Mouse (Mus musculus) heart, embryonic 16.5 days (tissue): Measurements from ENCODE around the gene Zfp281. TPM values are rescaled to one million over a fixed set of nuclear protein-coding genes. Genes with fewer than 3 reads are reported as not detected.

ENCODE experiments used
- ATAC-seq: fragments of 200-750 bp; cut with Nextera tagmentation; replicated peaks from 2 replicates; pipeline ENCODE4 v1.8.0; 2017; ENCODE audit warnings: moderate number of reproducible peaks; ENCODE audit not compliant: insufficient read depth, low FRiP score; ENCODE audit errors: extremely low read depth
- H3K27ac ChIP-seq: fragments of 300-500 bp; sonication (generic); 2 replicates; pipeline ENCODE4 v1.5.1; 2014; ENCODE audit warnings: mild to moderate bottlenecking, low read length, control low read depth, moderate library complexity
- H3K27me3 ChIP-seq: fragments of 300-500 bp; sonication (generic); 2 replicates; pipeline ENCODE4 v1.6.1; 2014; ENCODE audit warnings: low read length, mixed read lengths; ENCODE audit not compliant: control insufficient read depth, insufficient read depth
- H3K36me3 ChIP-seq: fragments of 300-500 bp; sonication (generic); 2 replicates; pipeline ENCODE4 v1.6.1; 2014; ENCODE audit not compliant: control insufficient read depth, insufficient read depth
- H3K4me1 ChIP-seq: fragments of 300-500 bp; sonication (generic); 2 replicates; pipeline ENCODE4 v1.6.1; 2014; ENCODE audit warnings: low read length, mixed read lengths; ENCODE audit not compliant: control insufficient read depth, insufficient read depth
- H3K4me2 ChIP-seq: fragments of 300-500 bp; sonication (generic); 2 replicates; pipeline ENCODE4 v1.6.1; 2014; ENCODE audit warnings: low read depth, mild to moderate bottlenecking, control low read depth, low read length
- H3K4me3 ChIP-seq: fragments of 300-500 bp; sonication (generic); 2 replicates; pipeline ENCODE4 v1.5.1; 2014; ENCODE audit warnings: mild to moderate bottlenecking, control low read depth, low read length
- H3K9ac ChIP-seq: fragments of 300-500 bp; sonication (generic); 2 replicates; pipeline ENCODE4 v1.6.1; 2014; ENCODE audit warnings: low read length, control low read depth
- H3K9me3 ChIP-seq: fragments of 300-500 bp; sonication (generic); replicated peaks from 2 replicates; pipeline ENCODE4 v1.6.1; 2016; ENCODE audit warnings: low read length; ENCODE audit not compliant: control insufficient read depth
- WGBS: fragments of 180-500 bp; shearing (Covaris S2); extraction: QIAGEN DNeasy Blood & Tissue Kit; methylation state at CpG from one replicate; pipeline ENCODE4 v1.1.7; 2014; 5-methylcytosine and 5-hydroxymethylcytosine counted together
- polyA plus RNA-seq: library from polyadenylated mRNA; unstranded; fragments of >200 nt; fragmentation: Nextera tagmentation; extraction: Ambion mirVana; gene quantifications from 2 replicates; pipeline ENCODE4 v1.2.1, GENCODE M21; 2015

Zfp281 gene
- polyA plus RNA-seq, 1 experiment from 2014 or later = 12.1 TPM

DNA sequence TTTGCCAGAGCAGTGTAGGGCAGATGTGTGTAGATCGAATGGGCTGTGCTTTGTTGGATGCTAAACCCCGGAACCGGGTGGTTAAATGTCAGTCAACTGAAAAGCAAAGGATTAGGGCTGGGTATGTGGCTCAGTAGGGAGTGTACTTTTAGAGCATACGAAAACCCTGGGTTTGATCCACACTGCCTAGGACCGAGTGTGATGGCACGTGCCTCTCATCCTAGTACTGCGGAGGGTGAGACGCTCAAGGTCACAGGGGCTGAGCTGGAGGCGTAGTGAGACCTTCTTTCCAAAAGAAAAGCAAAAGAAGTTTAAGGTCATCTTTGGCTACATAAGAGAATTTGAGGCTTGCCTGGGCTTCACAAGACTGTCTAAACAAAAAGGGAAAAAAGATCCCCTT, 34.6 kb downstream of the Zfp281 start:
- Histone ChIP-seq H3K4me3 (no peak overlapping the region), H3K27ac (no peak overlapping the region), H3K4me1 (no peaks in the 10 kb centered on the region), H3K9ac (no peak overlapping the region), H3K27me3 (no peaks in the 10 kb centered on the region), H3K36me3 (no peaks in the 10 kb centered on the region), H3K9me3 (no peaks in the 10 kb centered on the region), H3K4me2 (no peak overlapping the region)
- 88% methylated on average over 9 of the region's 9 CpGs for WGBS
- no peak for ATAC-seq

DNA sequence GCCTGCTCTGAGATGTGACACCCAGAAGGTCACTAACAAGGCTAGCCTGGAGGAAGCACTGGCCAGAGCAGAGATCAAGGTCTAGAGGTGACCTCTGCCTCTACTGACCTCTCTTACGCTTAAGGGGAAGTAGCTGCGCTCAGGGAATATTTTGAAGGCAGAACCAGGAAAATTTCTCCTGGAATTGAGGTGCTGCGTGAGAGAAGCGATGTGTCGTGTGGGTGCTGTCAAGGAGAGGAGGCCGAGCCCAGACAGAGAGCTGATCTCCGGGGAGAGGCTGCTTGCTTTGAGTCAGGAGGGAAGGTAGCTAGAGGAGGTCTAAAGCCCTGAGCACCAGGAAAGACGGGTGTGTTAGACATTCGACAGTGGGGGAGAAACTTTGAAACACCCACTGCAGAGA, 35.2 kb downstream of the Zfp281 start:
- H3K4me2 ChIP-seq = no peak overlapping the region
- no peaks in the 10 kb centered on the region for H3K9me3 ChIP-seq
- 0 out of 2 replicates have a peak, but pooled peaks cover 2% of the 10 kb centered on the region for H3K4me1 ChIP-seq
- H3K36me3 ChIP-seq = no peaks in the 10 kb centered on the region
- ATAC-seq = no peak
- H3K4me3 ChIP-seq = no peak overlapping the region
- H3K27ac ChIP-seq = no peak overlapping the region
- H3K9ac ChIP-seq = no peak overlapping the region
- WGBS = 68% methylated on average over 9 of the region's 9 CpGs
- H3K27me3 ChIP-seq = no peaks in the 10 kb centered on the region

DNA sequence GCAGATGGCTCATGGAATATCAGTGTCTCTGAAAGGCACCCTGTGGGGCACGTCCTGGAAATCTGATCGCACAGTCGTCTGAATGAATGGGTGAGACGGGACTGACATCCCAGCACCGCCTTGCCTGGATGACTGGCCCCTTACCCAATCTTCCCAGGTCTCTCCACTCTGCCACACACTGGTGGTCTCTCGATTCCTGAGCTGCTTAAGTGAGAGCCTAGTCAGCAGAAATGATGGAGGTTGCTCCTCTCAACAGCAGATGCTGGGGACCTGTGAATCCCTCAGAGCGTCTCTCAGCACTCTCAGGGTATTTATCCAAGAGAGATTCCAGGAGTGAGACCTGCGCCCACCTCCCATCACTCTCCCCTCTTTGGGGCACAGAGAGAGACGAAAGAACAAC, 36.8 kb downstream of the Zfp281 start:
- 50% methylated on average over 9 of the region's 9 CpGs for WGBS
- ATAC-seq = no peak
- Histone ChIP-seq H3K36me3 (no peaks in the 10 kb centered on the region), H3K4me3 (no peak overlapping the region), H3K4me2 (no peak overlapping the region), H3K27ac (no peak overlapping the region), H3K4me1 (0 out of 2 replicates have a peak, but pooled peaks cover 2% of the 10 kb centered on the region), H3K9ac (no peak overlapping the region), H3K27me3 (no peaks in the 10 kb centered on the region), H3K9me3 (no peaks in the 10 kb centered on the region)

DNA sequence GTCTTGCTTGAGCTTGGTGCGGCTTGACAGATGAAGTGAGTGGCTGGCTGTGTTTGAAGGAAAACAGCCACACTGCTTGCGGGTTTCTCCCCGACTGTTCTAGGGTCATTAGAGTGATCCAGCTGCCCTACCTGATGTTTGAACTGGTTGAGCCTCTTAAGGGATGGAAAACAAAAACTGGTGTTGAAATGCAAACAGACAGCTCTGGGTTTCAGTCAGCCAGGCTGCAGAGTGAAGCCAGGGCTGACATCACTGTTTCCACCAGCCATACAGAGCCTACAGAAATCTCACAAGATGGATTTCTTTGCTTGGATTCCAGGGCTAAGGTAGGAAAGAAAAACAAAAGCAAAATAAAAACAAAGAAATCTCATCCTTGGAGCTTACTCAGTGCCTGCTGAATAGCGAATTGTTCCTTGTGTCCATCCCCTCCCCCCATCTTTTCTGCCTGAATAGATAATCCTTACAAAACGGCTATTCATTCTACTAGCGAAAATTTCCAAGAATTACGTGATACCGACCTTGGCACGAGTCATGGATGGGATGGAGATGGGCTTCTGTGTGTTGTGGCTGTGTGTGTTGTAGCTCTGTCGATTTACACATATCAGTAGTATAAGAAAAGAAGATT, 37.4 kb downstream of the Zfp281 start:
- no peak for ATAC-seq
- H3K4me2 ChIP-seq = no peak overlapping the region; the same call in 1 of the 2 replicates

DNA sequence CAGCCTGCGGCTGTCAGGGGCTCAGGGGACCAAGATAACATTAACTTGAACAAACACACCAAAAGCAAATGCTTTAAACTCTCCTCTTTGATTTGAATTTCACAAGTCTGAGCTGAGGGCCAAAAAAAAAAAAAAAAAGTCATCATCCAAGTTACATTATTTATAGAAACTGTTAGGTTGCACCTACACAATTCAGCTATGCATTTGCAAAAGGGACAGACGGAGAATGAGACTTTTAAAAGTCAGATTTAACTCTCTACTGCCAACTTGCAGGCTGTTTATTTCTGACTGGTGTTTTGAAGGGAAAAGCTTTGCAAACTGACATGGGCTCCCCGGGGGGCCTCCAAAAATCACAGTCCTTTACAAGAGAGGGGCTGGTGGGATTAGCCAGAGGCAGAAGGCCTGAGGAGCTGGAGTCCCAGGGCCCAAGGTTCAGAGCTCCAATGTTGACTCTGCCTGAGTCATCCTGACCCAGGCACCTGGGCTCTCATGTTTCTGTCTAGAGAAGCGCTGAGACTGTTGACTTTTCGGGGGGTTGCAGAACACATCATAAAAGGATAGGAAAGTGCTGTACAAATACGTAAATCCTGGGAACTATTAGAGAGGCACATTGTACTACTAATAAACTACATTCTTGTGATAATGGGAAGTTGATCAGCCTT, 40.4 kb downstream of the Zfp281 start:
- no peaks in the 10 kb centered on the region for H3K27me3 ChIP-seq
- H3K4me2 ChIP-seq = no peak overlapping the region
- no peak overlapping the region for H3K9ac ChIP-seq
- H3K36me3 ChIP-seq = no peaks in the 10 kb centered on the region
- WGBS = 44% methylated on average over 6 of the region's 6 CpGs
- no peak overlapping the region for H3K4me3 ChIP-seq
- ATAC-seq = no peak
- H3K27ac ChIP-seq = no peak overlapping the region; the same call in 1 of the 2 replicates
- H3K4me1 ChIP-seq = 0 out of 2 replicates have a peak, but pooled peaks cover 2% of the 10 kb centered on the region
- H3K9me3 ChIP-seq = no peaks in the 10 kb centered on the region

More for the DNA sequence above, 37.4 kb downstream of the Zfp281 start:
- Histone ChIP-seq H3K27ac (no peak overlapping the region), H3K4me3 (no peak overlapping the region), H3K27me3 (no peaks in the 10 kb centered on the region), H3K9me3 (no peaks in the 10 kb centered on the region), H3K9ac (no peak overlapping the region), H3K36me3 (no peaks in the 10 kb centered on the region), H3K4me1 (0 out of 2 replicates have a peak, but pooled peaks cover 2% of the 10 kb centered on the region)
- WGBS = 30% methylated on average over 10 of the region's 10 CpGs

DNA sequence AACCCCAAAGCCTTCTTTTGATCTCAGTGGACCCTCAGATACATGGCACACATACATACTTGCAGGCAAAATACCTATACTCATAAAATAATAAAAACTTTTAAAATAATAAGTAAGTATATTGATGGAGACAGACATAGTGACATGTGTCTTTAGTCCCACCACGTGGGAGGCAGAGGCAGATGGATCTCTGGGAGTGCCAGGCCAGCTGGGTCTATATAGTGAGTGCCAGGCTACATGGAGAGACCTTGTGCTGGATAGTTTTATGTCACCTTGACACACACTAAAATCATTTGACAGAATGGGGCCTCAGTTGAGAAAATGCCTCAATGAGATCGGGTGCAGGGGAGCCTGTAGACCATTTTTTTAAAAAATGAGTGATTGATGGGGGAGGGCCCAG, 41.8 kb downstream of the Zfp281 start:
- Histone ChIP-seq H3K27ac (no peak overlapping the region), H3K27me3 (no peaks in the 10 kb centered on the region), H3K4me2 (no peak overlapping the region), H3K36me3 (no peaks in the 10 kb centered on the region), H3K4me3 (no peak overlapping the region), H3K9me3 (no peaks in the 10 kb centered on the region), H3K4me1 (0 out of 2 replicates have a peak, but pooled peaks cover 2% of the 10 kb centered on the region), H3K9ac (no peak overlapping the region)
- ATAC-seq = no peak
- 68% methylated on average over 2 of the region's 2 CpGs for WGBS

DNA sequence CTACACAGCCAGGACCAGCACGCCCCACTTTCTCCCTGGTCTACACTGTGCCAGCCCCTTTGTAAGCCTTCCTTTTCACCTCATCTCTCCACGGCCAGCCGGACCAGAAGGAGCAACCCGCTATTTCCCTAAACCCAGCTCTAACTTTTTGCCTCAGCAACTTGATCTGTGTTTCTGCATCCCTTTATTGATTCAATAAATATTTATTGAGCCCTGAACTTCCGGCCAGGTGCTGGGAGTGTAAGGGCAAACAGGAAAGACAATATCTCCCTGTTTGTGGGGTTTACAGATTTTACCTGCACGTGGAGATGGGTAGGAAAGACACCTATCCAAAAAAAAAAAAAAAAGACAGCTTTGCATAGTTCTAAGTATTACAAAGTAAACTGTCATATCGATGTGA, 45.2 kb downstream of the Zfp281 start:
- Histone ChIP-seq H3K27ac (no peak overlapping the region), H3K4me2 (peak overlapping the region; percentile 25; the same call in 1 of the 2 replicates)

DNA sequence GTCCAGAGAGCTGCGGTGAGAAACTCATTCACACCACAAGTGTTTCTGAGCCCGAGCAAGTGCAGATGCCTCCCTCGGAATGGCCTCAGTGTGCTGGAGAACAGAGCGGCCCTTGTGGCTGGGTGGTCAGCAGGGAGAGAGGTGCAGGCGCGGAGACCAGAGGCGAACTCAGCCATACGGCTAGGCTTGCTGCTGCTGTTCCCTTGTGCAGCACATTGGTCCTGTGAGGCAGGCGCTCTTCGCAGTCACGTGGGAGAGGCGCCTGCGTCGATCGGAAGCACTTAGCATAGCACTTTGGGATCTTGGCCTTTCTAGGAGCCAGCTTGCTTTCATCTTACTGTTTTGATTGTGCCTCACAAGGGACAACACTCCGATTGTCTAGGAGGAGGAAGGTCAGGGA, 45.7 kb downstream of the Zfp281 start:
- Histone ChIP-seq H3K9ac (0 out of 2 replicates have a peak overlapping the region, but pooled peaks have one; percentile 0), H3K27ac (no peak overlapping the region)
- ATAC-seq = no peak

More for the DNA sequence above, 45.2 kb downstream of the Zfp281 start:
- Histone ChIP-seq H3K9ac (no peak overlapping the region), H3K36me3 (no peaks in the 10 kb centered on the region), H3K27me3 (no peaks in the 10 kb centered on the region), H3K9me3 (no peaks in the 10 kb centered on the region), H3K4me3 (no peak overlapping the region), H3K4me1 (0 out of 2 replicates have a peak, but pooled peaks cover 3% of the 10 kb centered on the region)
- no peak for ATAC-seq
- 78% methylated on average over 7 of the region's 7 CpGs for WGBS

DNA sequence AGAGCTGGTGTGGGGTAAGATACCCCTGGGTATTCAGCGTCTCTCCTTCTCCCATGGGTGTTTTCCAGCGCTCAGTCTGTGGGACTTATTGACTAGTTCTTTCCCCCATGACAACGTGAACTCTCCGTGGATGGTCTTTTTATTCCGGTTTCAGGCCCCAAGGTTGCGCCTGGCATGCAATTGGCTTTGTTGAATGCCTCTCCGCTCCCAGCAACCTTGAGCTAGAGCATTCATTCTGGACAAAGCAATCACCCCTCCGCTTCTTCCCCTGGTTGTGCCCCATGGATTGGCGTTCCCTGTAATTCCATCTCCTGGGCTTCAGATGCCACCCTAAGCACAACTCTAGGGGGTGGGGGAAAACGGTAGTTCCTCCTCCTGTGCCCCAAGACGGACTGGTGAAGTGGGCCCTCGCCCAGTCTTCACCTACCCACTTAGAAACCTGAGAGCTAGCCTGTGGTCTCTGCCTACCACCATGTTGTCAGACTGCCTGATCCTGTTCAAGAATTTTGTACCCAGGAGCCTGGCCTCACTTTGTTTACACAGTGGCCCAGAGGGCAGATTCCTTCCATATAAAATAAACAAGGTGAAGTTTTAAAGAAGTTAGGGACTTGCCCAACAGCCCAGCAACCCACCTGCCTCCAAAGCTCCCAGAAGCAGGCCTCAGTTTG, 47.2 kb downstream of the Zfp281 start:
- H3K36me3 ChIP-seq = no peaks in the 10 kb centered on the region
- no peak overlapping the region for H3K9ac ChIP-seq
- no peaks in the 10 kb centered on the region for H3K9me3 ChIP-seq
- H3K4me1 ChIP-seq = 0 out of 2 replicates have a peak, but pooled peaks cover 3% of the 10 kb centered on the region
- H3K4me3 ChIP-seq = no peak overlapping the region
- no peak for ATAC-seq
- H3K27me3 ChIP-seq = no peaks in the 10 kb centered on the region
- no peak overlapping the region for H3K4me2 ChIP-seq
- H3K27ac ChIP-seq = no peak overlapping the region
- WGBS = 89% methylated on average over 12 of the region's 12 CpGs

More for the DNA sequence above, 45.7 kb downstream of the Zfp281 start:
- H3K4me3 ChIP-seq = peak overlapping the region; percentile 9
- WGBS = 20% methylated on average over 16 of the region's 16 CpGs
- peak overlapping the region; percentile 25 for H3K4me2 ChIP-seq
- H3K4me1 ChIP-seq = 0 out of 2 replicates have a peak, but pooled peaks cover 3% of the 10 kb centered on the region
- H3K27me3 ChIP-seq = no peaks in the 10 kb centered on the region
- no peaks in the 10 kb centered on the region for H3K9me3 ChIP-seq
- H3K36me3 ChIP-seq = no peaks in the 10 kb centered on the region
